Mouse (Mus musculus) spleen, postnatal 10 days (tissue): ENCODE results near the gene Gm43552.
"Not testable (repeated sequence)": the region's sequence is repeated elsewhere in the genome, so short reads cannot be mapped to it uniquely, and the experiment has no call there.

Source experiments
- DNase-seq, 2 experiments: peaks; one replicate each; pipeline ENCODE4 v3.0.0; 2021 to 2022; ENCODE audit warnings: low spot score in 2 of 2

The Gm43552 gene

GRCm38 (mm10) chr5:65492716-65493531, at the start of gene Gm43552:
Gm43552 (minus strand) TSS chr5:65492833.
- peak; percentile 80 to 94 for DNase-seq

GRCm38 (mm10) chr5:65541889-65542288, 49.3 kb upstream of the Gm43552 start:
- no peak for DNase-seq

DNA sequence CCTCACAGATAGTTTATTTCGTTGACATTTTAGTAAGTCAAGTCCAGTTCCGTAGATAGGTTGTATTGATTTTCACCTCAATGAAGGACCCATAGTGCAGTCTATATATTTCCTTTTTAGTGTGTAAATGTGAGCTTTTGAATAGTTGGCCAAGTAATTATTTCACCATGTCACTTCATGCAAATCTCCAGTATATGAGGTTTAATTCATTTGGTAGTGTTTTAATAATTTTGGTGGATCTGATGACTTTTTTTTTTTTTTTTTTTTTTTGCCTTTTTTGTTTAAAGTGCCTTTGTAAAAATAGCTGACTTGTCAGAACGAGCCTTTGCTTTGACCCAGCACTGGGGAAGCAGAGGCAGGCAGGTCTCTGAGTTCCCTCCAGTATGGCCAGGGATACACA, 47.2 kb upstream of the Gm43552 start:
- no peak for DNase-seq

GRCm38 (mm10) chr5:65538829-65539228, 46.2 kb upstream of the Gm43552 start:
- DNase-seq, result no peak

GRCm38 (mm10) chr5:65538121-65538520, 45.5 kb upstream of the Gm43552 start:
- DNase-seq, result no peak

DNA sequence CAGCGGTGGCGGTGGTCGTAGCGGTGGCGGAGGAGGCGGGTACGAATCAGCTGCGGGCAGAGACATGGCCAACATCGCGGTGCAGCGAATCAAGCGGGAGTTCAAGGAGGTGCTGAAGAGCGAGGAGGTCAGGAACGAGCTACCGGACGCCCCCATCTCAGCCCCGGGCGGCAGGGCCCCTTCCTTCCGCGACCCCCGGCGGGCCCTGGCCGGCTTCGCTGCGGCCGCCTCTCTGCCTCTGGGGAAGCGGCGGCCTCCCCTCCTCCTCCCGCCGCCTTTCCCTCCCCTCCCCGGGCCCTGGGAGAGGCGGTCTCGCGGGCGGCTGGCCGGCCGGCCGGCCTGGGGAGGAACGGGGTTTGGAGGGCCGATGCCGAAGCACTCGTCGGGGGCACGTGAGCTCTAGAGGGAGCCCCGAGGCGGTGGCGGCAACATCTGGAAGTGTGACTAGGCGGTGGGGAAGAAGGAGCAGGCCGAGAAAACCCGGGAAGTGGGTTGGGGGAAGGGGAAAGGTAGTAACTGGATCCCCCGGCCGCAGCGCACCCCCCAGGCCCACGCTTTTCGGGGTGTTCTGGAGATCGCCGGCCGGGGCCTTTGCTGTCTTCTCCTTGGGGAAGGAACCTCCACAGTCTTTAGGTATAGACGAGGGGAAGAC, 44.9 kb upstream of the Gm43552 start:
- peak in 1 of 2 experiments; percentile 66 for DNase-seq

GRCm38 (mm10) chr5:65536751-65537419, 44.3 kb upstream of the Gm43552 start, which contains the start of the genes Smim14 and Ube2k:
Smim14 (minus strand) TSS chr5:65537184.
Ube2k (plus strand) TSS chr5:65537233.
- peak; percentile 94 to 96 for DNase-seq

GRCm38 (mm10) chr5:65536068-65536465, 43.4 kb upstream of the Gm43552 start:
- not testable (repeated sequence) for DNase-seq

DNA sequence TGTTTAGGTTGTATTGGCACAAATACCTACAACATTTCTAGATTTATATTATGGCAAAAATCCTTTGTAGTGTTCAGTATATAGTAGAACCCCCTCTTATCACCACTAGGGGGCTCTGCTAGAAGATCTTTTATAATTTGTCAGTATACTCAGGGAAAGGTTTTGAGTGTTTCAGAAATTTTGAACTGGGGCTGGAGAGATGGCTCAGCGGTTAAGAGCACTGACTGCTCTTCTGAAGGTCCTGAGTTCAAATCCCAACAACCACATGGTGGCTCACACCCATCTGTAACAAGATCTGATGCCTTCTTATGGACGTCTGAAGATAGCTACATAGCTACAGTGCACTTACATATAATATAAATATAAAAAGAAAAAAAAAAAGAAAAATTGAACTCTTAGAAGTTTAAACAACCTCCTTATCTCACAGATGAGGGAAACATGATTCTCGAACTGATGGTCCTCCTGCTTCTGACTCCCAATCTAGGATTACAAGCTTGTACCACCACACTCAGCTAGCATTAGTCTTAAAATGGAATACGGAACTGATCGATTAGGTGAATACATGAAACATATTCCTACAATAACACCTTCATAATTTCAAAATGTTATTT, 42.9 kb upstream of the Gm43552 start:
- peak; percentile 29 to 36 for DNase-seq

- DNase-seq, result no peak
Measured at GRCm38 (mm10) chr5:65534496-65534895, 41.9 kb upstream of the Gm43552 start.

DNA sequence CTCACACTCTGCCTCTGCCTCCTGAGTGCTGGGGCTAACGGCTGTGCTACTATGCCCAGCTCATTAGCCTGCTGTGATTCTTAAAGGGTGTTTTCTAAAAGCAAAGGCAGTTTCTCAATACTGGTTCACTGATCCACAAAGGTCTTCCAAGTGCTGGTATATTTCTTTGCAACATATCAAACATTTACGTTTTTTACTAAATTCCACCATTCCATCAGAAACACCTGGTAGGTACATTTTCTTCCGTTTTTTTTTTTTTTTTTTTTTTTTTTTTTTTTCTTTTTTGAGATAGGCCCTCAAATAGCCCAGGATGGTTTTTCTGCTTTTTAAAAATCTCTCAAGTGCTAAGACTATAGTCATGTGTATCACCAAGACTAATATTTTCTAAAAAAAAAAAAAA, 38.6 kb upstream of the Gm43552 start:
- no peak for DNase-seq

- peak in 1 of 2 experiments; percentile 38 for DNase-seq
Measured at GRCm38 (mm10) chr5:65525674-65526443, 33.2 kb upstream of the Gm43552 start.

GRCm38 (mm10) chr5:65524831-65525230, 32.2 kb upstream of the Gm43552 start:
- DNase-seq, result no peak

- peak in 1 of 2 experiments; percentile 25 for DNase-seq
Measured at GRCm38 (mm10) chr5:65521803-65522202, 29.2 kb upstream of the Gm43552 start.

DNA sequence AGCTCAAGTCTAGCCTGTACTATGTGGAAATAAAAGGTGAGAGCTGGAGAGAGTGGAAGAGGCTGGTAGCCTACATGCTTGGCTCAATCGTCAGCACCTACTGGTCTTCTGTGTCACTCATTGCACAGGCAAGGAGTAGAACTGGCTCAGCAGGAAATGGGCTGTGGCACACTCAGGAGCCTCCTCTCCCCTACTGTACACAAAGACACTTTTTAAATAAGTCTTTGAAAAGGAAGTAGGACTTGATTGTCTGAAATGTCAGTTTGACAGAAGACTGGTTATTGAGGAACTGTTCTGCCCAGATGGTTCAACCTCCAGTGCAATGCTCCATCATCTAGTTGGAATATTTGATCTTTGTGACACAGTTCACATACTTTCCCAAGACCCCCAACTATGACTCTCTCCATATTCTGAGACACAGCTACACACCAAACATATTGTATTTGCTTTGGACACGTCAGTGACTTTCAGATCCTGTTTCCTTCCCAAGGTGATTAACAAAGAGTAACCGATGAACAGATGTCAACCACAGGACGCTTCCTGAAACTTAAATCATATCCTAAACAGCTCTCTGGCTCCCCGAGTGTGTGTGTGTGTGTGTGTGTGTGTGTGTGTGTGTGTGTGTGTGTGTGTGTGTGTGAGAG, 22.1 kb upstream of the Gm43552 start:
- DNase-seq, result no peak

- no peak for DNase-seq
Measured at GRCm38 (mm10) chr5:65513506-65513905, 20.9 kb upstream of the Gm43552 start.

GRCm38 (mm10) chr5:65508395-65508794, 15.8 kb upstream of the Gm43552 start:
- no peak for DNase-seq

DNA sequence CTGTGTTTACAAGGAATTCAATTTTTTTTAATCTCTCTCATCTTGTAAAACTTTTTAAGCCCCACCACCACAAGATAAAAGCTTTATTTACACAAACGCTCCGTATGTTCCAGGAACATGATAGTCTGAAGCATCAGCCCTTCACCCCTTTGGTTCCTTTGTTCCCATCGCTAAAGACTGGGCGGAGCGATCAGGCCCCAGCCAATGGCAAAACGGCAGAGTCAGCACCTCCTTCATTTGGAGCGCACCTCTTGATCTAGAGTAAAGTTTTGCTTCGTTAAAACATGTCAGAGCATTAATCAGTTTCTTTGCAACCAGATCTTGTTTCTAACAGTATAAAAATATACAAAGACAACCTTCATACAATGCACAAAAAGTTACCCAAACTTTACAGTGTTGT, 13.2 kb upstream of the Gm43552 start:
- DNase-seq, result peak in 1 of 2 experiments; percentile 42

- DNase-seq, result no peak
Measured at GRCm38 (mm10) chr5:65501407-65501806, 8.8 kb upstream of the Gm43552 start.

- DNase-seq, result no peak
Measured at GRCm38 (mm10) chr5:65500231-65500630, 7.6 kb upstream of the Gm43552 start.
